Mouse (Mus musculus): ENCODE measurements around the gene Slc7a6. TPM values are rescaled to one million over a fixed set of nuclear protein-coding genes. Genes with fewer than 3 reads are reported as not detected.

Gene Slc7a6
- polyA plus RNA-seq, 1 experiment from 2014 or later = 103 TPM

- Histone ChIP-seq H3K9me3 (ENCODE audit: control insufficient read depth, low read length) (no peaks in the 10 kb centered on the region), H3K9ac (ENCODE audit: low read length) (peak within 1 kb of the TSS; percentile 23; the same call in 1 of the 2 replicates), H3K27me3 (ENCODE audit: control insufficient read depth, insufficient read depth, low read length) (peaks cover 55% of the 10 kb centered on the region), H3K4me1 (replicated peaks; ENCODE audit: control insufficient read depth, insufficient read depth, low read length) (peaks cover 18% of the 10 kb centered on the region; the same call in 1 of the 2 replicates), H3K36me3 (ENCODE audit: control insufficient read depth, insufficient read depth, low read length) (no peaks in the 10 kb centered on the region), H3K4me2 (ENCODE audit: low read depth, low read length, severe bottlenecking) (peak within 1 kb of the TSS; percentile 77), H3K4me3 (ENCODE audit: low read depth, low read length) (peak within 1 kb of the TSS; percentile 40), H3K27ac (ENCODE audit: low read depth, low read length) (no peak within 1 kb of the TSS)
- peak; percentile 68 for DNase-seq (ENCODE audit: low spot score)
- under 1% methylated on average over 86 of the region's 86 CpGs for WGBS
- ATAC-seq (replicated peaks; ENCODE audit: low FRiP score) = no peak
These were observed 32.2 kb upstream of the Slc7a6 start, which contains the start of gene Esrp2 for GRCm38 (mm10) chr8:106136156-106137130. Esrp2 (minus strand) TSS chr8:106136974.

- WGBS = 3% methylated on average over 22 of the region's 22 CpGs
- Histone ChIP-seq H3K27me3 (ENCODE audit: control insufficient read depth, insufficient read depth, low read length) (peaks cover 55% of the 10 kb centered on the region), H3K9ac (ENCODE audit: low read length) (no peak overlapping the region; the same call in 1 of the 2 replicates), H3K27ac (ENCODE audit: low read depth, low read length) (no peak overlapping the region), H3K4me2 (ENCODE audit: low read depth, low read length, severe bottlenecking) (peak overlapping the region; percentile 77), H3K4me3 (ENCODE audit: low read depth, low read length) (peak overlapping the region; percentile 40), H3K9me3 (ENCODE audit: control insufficient read depth, low read length) (no peaks in the 10 kb centered on the region), H3K36me3 (ENCODE audit: control insufficient read depth, insufficient read depth, low read length) (no peaks in the 10 kb centered on the region), H3K4me1 (replicated peaks; ENCODE audit: control insufficient read depth, insufficient read depth, low read length) (peaks cover 18% of the 10 kb centered on the region; the same call in 1 of the 2 replicates)
- ATAC-seq (replicated peaks; ENCODE audit: low FRiP score) = no peak
- no peak for DNase-seq (ENCODE audit: low spot score)
These were observed 31.3 kb upstream of the Slc7a6 start for GRCm38 (mm10) chr8:106137218-106137905.

- ATAC-seq (replicated peaks; ENCODE audit: low FRiP score) (0 out of 2 replicates have a peak, but pooled peaks have one; percentile 13), DNase-seq (ENCODE audit: low spot score) (peak; percentile 75)
- WGBS = 0% methylated on average over 24 of the region's 24 CpGs
- Histone ChIP-seq H3K27me3 (ENCODE audit: control insufficient read depth, insufficient read depth, low read length) (peaks cover 55% of the 10 kb centered on the region), H3K4me1 (replicated peaks; ENCODE audit: control insufficient read depth, insufficient read depth, low read length) (peaks cover 18% of the 10 kb centered on the region; the same call in 1 of the 2 replicates), H3K4me3 (ENCODE audit: low read depth, low read length) (peak overlapping the region; percentile 40), H3K9ac (ENCODE audit: low read length) (peak overlapping the region; percentile 47), H3K27ac (ENCODE audit: low read depth, low read length) (no peak overlapping the region), H3K9me3 (ENCODE audit: control insufficient read depth, low read length) (no peaks in the 10 kb centered on the region), H3K36me3 (ENCODE audit: control insufficient read depth, insufficient read depth, low read length) (no peaks in the 10 kb centered on the region), H3K4me2 (ENCODE audit: low read depth, low read length, severe bottlenecking) (peak overlapping the region; percentile 77)
These were observed 30.7 kb upstream of the Slc7a6 start for GRCm38 (mm10) chr8:106137906-106138477.

- Histone ChIP-seq H3K27me3 (ENCODE audit: control insufficient read depth, insufficient read depth, low read length) (peaks cover 55% of the 10 kb centered on the region), H3K9ac (ENCODE audit: low read length) (peak overlapping the region; percentile 47), H3K4me2 (ENCODE audit: low read depth, low read length, severe bottlenecking) (peak overlapping the region; percentile 77), H3K4me1 (replicated peaks; ENCODE audit: control insufficient read depth, insufficient read depth, low read length) (peaks cover 18% of the 10 kb centered on the region; the same call in 1 of the 2 replicates), H3K9me3 (ENCODE audit: control insufficient read depth, low read length) (no peaks in the 10 kb centered on the region), H3K4me3 (ENCODE audit: low read depth, low read length) (peak overlapping the region; percentile 40), H3K36me3 (ENCODE audit: control insufficient read depth, insufficient read depth, low read length) (no peaks in the 10 kb centered on the region), H3K27ac (ENCODE audit: low read depth, low read length) (no peak overlapping the region)
- WGBS = 17% methylated on average over 7 of the region's 7 CpGs
- DNase-seq (ENCODE audit: low spot score) = no peak
- no peak for ATAC-seq (replicated peaks; ENCODE audit: low FRiP score)
These were observed 30.0 kb upstream of the Slc7a6 start for GRCm38 (mm10) chr8:106138616-106139015.

- H3K9me3 ChIP-seq (ENCODE audit: control insufficient read depth, low read length) = no peaks in the 10 kb centered on the region
- no peak overlapping the region for H3K4me3 ChIP-seq (ENCODE audit: low read depth, low read length)
- no peak for DNase-seq (ENCODE audit: low spot score)
- H3K27me3 ChIP-seq (ENCODE audit: control insufficient read depth, insufficient read depth, low read length) = peaks cover 40% of the 10 kb centered on the region
- H3K36me3 ChIP-seq (ENCODE audit: control insufficient read depth, insufficient read depth, low read length) = no peaks in the 10 kb centered on the region
- no peak overlapping the region for H3K27ac ChIP-seq (ENCODE audit: low read depth, low read length)
- peaks cover 18% of the 10 kb centered on the region; the same call in 1 of the 2 replicates for H3K4me1 ChIP-seq (replicated peaks; ENCODE audit: control insufficient read depth, insufficient read depth, low read length)
- no peak for ATAC-seq (replicated peaks; ENCODE audit: low FRiP score)
- WGBS = 66% methylated on average over 5 of the region's 5 CpGs
- H3K9ac ChIP-seq (ENCODE audit: low read length) = no peak overlapping the region
- no peak overlapping the region for H3K4me2 ChIP-seq (ENCODE audit: low read depth, low read length, severe bottlenecking)
These were observed 28.5 kb upstream of the Slc7a6 start for GRCm38 (mm10) chr8:106140191-106140590.

GRCm38 (mm10) chr8:106140769-106141168 lies 27.9 kb upstream of the Slc7a6 start:
- peaks cover 34% of the 10 kb centered on the region for H3K27me3 ChIP-seq (ENCODE audit: control insufficient read depth, insufficient read depth, low read length)

GRCm38 (mm10) chr8:106145331-106145730 lies 23.3 kb upstream of the Slc7a6 start:
- no peak for ATAC-seq (replicated peaks; ENCODE audit: low FRiP score)
- no peak for DNase-seq (ENCODE audit: low spot score)
- Histone ChIP-seq H3K27ac (ENCODE audit: low read depth, low read length) (no peak overlapping the region), H3K4me1 (replicated peaks; ENCODE audit: control insufficient read depth, insufficient read depth, low read length) (no peaks in the 10 kb centered on the region), H3K27me3 (ENCODE audit: control insufficient read depth, insufficient read depth, low read length) (no peaks in the 10 kb centered on the region), H3K9ac (ENCODE audit: low read length) (no peak overlapping the region), H3K4me2 (ENCODE audit: low read depth, low read length, severe bottlenecking) (no peak overlapping the region), H3K36me3 (ENCODE audit: control insufficient read depth, insufficient read depth, low read length) (no peaks in the 10 kb centered on the region), H3K4me3 (ENCODE audit: low read depth, low read length) (no peak overlapping the region), H3K9me3 (ENCODE audit: control insufficient read depth, low read length) (no peaks in the 10 kb centered on the region)
- 94% methylated on average over 2 of the region's 2 CpGs for WGBS

More at GRCm38 (mm10) chr8:106140769-106141168, 27.9 kb upstream of the Slc7a6 start:
- DNase-seq (ENCODE audit: low spot score) (peak; percentile 91), ATAC-seq (replicated peaks; ENCODE audit: low FRiP score) (peak; percentile 48; the same call in 1 of the 2 replicates)
- no peaks in the 10 kb centered on the region for H3K36me3 ChIP-seq (ENCODE audit: control insufficient read depth, insufficient read depth, low read length)
- no peak overlapping the region for H3K4me2 ChIP-seq (ENCODE audit: low read depth, low read length, severe bottlenecking)
- WGBS = 20% methylated on average over 13 of the region's 13 CpGs
- H3K4me1 ChIP-seq (replicated peaks; ENCODE audit: control insufficient read depth, insufficient read depth, low read length) = peaks cover 18% of the 10 kb centered on the region; the same call in 1 of the 2 replicates
- H3K9ac ChIP-seq (ENCODE audit: low read length) = no peak overlapping the region
- H3K27ac ChIP-seq (ENCODE audit: low read depth, low read length) = no peak overlapping the region
- no peak overlapping the region for H3K4me3 ChIP-seq (ENCODE audit: low read depth, low read length)
- H3K9me3 ChIP-seq (ENCODE audit: control insufficient read depth, low read length) = no peaks in the 10 kb centered on the region

GRCm38 (mm10) chr8:106146014-106146413 lies 22.6 kb upstream of the Slc7a6 start:
- Histone ChIP-seq H3K4me2 (ENCODE audit: low read depth, low read length, severe bottlenecking) (no peak overlapping the region), H3K4me3 (ENCODE audit: low read depth, low read length) (no peak overlapping the region), H3K27ac (ENCODE audit: low read depth, low read length) (no peak overlapping the region), H3K9ac (ENCODE audit: low read length) (no peak overlapping the region), H3K36me3 (ENCODE audit: control insufficient read depth, insufficient read depth, low read length) (no peaks in the 10 kb centered on the region), H3K27me3 (ENCODE audit: control insufficient read depth, insufficient read depth, low read length) (no peaks in the 10 kb centered on the region), H3K4me1 (replicated peaks; ENCODE audit: control insufficient read depth, insufficient read depth, low read length) (0 out of 2 replicates have a peak, but pooled peaks cover 1% of the 10 kb centered on the region), H3K9me3 (ENCODE audit: control insufficient read depth, low read length) (no peaks in the 10 kb centered on the region)
- no peak for DNase-seq (ENCODE audit: low spot score)
- 95% methylated on average over 4 of the region's 4 CpGs for WGBS
- ATAC-seq (replicated peaks; ENCODE audit: low FRiP score) = no peak

Measured in forebrain, embryonic 11.5 days (tissue).